Mouse (Mus musculus) gastrocnemius, adult 2 months (tissue): ENCODE measurements around the gene Fam222a. TPM values are rescaled to one million over a fixed set of nuclear protein-coding genes. Genes with fewer than 3 reads are reported as not detected.

Experiments used
- DNase-seq: peaks from one replicate; pipeline ENCODE4 v3.0.0; 2022
- H3K27ac ChIP-seq: fragments of 200-600 bp; 2 replicates; pipeline ENCODE4 v1.8.1; 2022; ENCODE audit warnings: mild to moderate bottlenecking
- H3K4me3 ChIP-seq: fragments of 200-600 bp; 2 replicates; pipeline ENCODE4 v1.8.1; 2022; ENCODE audit warnings: mild to moderate bottlenecking, moderate library complexity
- CTCF ChIP-seq: fragments of 200-600 bp; IDR thresholded peaks from 2 replicates; pipeline ENCODE4 v1.8.1; 2022; ENCODE audit warnings: antibody characterized with exemption, mild to moderate bottlenecking, moderate library complexity
- intact Hi-C: fragments of 180-260 bp; cut with DNase I; formaldehyde crosslinking; loops from one replicate; pipeline ENCODE4 v1.15.1; 2025
- total RNA-seq, 2 experiments: library from RNA; stranded (reverse); gene quantifications; 2 replicates each; pipeline ENCODE4 v1.2.3; 2021

The Fam222a gene
- total RNA-seq, 2 experiments from 2014 or later, result 0.18 to 1.1 TPM

- H3K27ac ChIP-seq, result no peak overlapping the region
- TF ChIP-seq CTCF, result no peak
- DNase-seq, result no peak
- no peak overlapping the region for H3K4me3 ChIP-seq
- intact Hi-C loops, result loop anchor here (5.0 kb wide), 2 partner anchors 103 to 118 kb away; no protein-coding TSS in a partner anchor
These were observed 2.1 kb upstream of the Fam222a start for GRCm38 (mm10) chr5:114565751-114566150.

- intact Hi-C loops, result loop anchor here (5.0 kb wide), 2 partner anchors 104 to 119 kb away; no protein-coding TSS in a partner anchor
- DNase-seq, result no peak
- Histone ChIP-seq H3K27ac (no peak overlapping the region), H3K4me3 (no peak overlapping the region; the same call in 1 of the 2 replicates)
- TF ChIP-seq CTCF, result no peak
These were observed 1.4 kb upstream of the Fam222a start for GRCm38 (mm10) chr5:114566461-114566860.

GRCm38 (mm10) chr5:114567075-114567517 is 720 bp upstream of the Fam222a start:
- no peak for TF ChIP-seq CTCF
- H3K27ac ChIP-seq, result peak overlapping the region; percentile 79
- intact Hi-C loops, result loop anchor here (5.0 kb wide), 2 partner anchors 105 to 120 kb away; no protein-coding TSS in a partner anchor
- peak; percentile 99 for DNase-seq
- H3K4me3 ChIP-seq, result peak overlapping the region; percentile 78

GRCm38 (mm10) chr5:114568818-114569217 is 1.0 kb downstream of the Fam222a start:
- H3K4me3 ChIP-seq, result peak overlapping the region; percentile 78
- intact Hi-C loops, result loop anchor here (5.0 kb wide), 2 partner anchors 107 to 122 kb away; no protein-coding TSS in a partner anchor
- H3K27ac ChIP-seq, result no peak overlapping the region
- DNase-seq, result no peak
- TF ChIP-seq CTCF, result no peak

- peak overlapping the region; percentile 35 for H3K4me3 ChIP-seq
- TF ChIP-seq CTCF, result no peak
- intact Hi-C loops, result loop anchor here (5.0 kb wide), 2 partner anchors 108 to 123 kb away; no protein-coding TSS in a partner anchor
- H3K27ac ChIP-seq, result no peak overlapping the region
- DNase-seq, result peak; percentile 64
These were observed 2.3 kb downstream of the Fam222a start for GRCm38 (mm10) chr5:114569918-114570670.

- intact Hi-C loops, result no loop called here
- Histone ChIP-seq H3K4me3 (peak overlapping the region; percentile 42), H3K27ac (no peak overlapping the region)
- no peak for TF ChIP-seq CTCF
- DNase-seq, result no peak
These were observed 3.1 kb downstream of the Fam222a start for GRCm38 (mm10) chr5:114570791-114571450.

GRCm38 (mm10) chr5:114571451-114572030 is 3.7 kb downstream of the Fam222a start:
- TF ChIP-seq CTCF, result no peak

GRCm38 (mm10) chr5:114572997-114573396 is 5.2 kb downstream of the Fam222a start:
- no peak for DNase-seq
- no peak for TF ChIP-seq CTCF
- H3K4me3 ChIP-seq, result no peak overlapping the region
- intact Hi-C loops, result no loop called here
- no peak overlapping the region for H3K27ac ChIP-seq

More at GRCm38 (mm10) chr5:114571451-114572030, 3.7 kb downstream of the Fam222a start:
- peak overlapping the region; percentile 42 for H3K4me3 ChIP-seq
- H3K27ac ChIP-seq, result no peak overlapping the region
- no peak for DNase-seq
- intact Hi-C loops, result no loop called here

- no peak overlapping the region for H3K27ac ChIP-seq
- no peak overlapping the region for H3K4me3 ChIP-seq
- no peak for TF ChIP-seq CTCF
- no peak for DNase-seq
- intact Hi-C loops, result no loop called here
These were observed 6.3 kb downstream of the Fam222a start for GRCm38 (mm10) chr5:114573920-114574628.

- DNase-seq, result no peak
- Histone ChIP-seq H3K4me3 (no peak overlapping the region), H3K27ac (no peak overlapping the region)
- intact Hi-C loops, result no loop called here
- TF ChIP-seq CTCF, result no peak
These were observed 7.2 kb downstream of the Fam222a start for GRCm38 (mm10) chr5:114575010-114575409.

- peak; percentile 62 for DNase-seq
- intact Hi-C loops, result no loop called here
- Histone ChIP-seq H3K27ac (no peak overlapping the region), H3K4me3 (no peak overlapping the region)
- no peak for TF ChIP-seq CTCF
These were observed 7.7 kb downstream of the Fam222a start for GRCm38 (mm10) chr5:114575530-114575929.

GRCm38 (mm10) chr5:114575986-114576605 is 8.3 kb downstream of the Fam222a start:
- no peak for DNase-seq
- no peak overlapping the region for H3K4me3 ChIP-seq
- no peak for TF ChIP-seq CTCF
- intact Hi-C loops, result no loop called here
- H3K27ac ChIP-seq, result no peak overlapping the region
